Mouse (Mus musculus) gastrocnemius, postnatal 10 days (tissue): Measurements from ENCODE around the gene Sbf2. TPM values are rescaled to one million over a fixed set of nuclear protein-coding genes. Genes with fewer than 3 reads are reported as not detected.
A peak's percentile ranks its signal among the peaks of the same experiment; 100 is the strongest.
"Not testable (repeated sequence)": the region's sequence is repeated elsewhere in the genome, so short reads cannot be mapped to it uniquely, and the experiment has no call there.

Experiments
- DNase-seq: peaks from one replicate; pipeline ENCODE4 v3.0.0; 2021; ENCODE audit warnings: mixed read lengths
- total RNA-seq, 2 experiments: library from RNA; stranded (reverse); gene quantifications; 2 replicates each; pipeline ENCODE4 v1.2.3; 2021

Gene Sbf2
- total RNA-seq, 2 experiments from 2014 or later = 27.0 to 36.0 TPM

GRCm38 (mm10) chr7:110629892-110630666 is 15.4 kb upstream of the Sbf2 start:
- peak; percentile 91 for DNase-seq

- DNase-seq = peak; percentile 45
Observed at GRCm38 (mm10) chr7:110628611-110629354, 14.1 kb upstream of the Sbf2 start.

- no peak for DNase-seq
Observed at GRCm38 (mm10) chr7:110628273-110628600, 13.5 kb upstream of the Sbf2 start.

- peak; percentile 84 for DNase-seq
Observed at GRCm38 (mm10) chr7:110627486-110628272, 13.0 kb upstream of the Sbf2 start, which contains the start of gene Adm. Gene Adm, plus strand, starts transcription at chr7:110627661.

- peak; percentile 26 for DNase-seq
Observed at GRCm38 (mm10) chr7:110627099-110627482, 12.4 kb upstream of the Sbf2 start.

GRCm38 (mm10) chr7:110626186-110627098 is 11.7 kb upstream of the Sbf2 start:
- no peak for DNase-seq

- no peak for DNase-seq
Observed at GRCm38 (mm10) chr7:110625489-110625888, 10.8 kb upstream of the Sbf2 start.

- no peak for DNase-seq
Observed at GRCm38 (mm10) chr7:110624961-110625360, 10.2 kb upstream of the Sbf2 start.

- no peak for DNase-seq
Observed at GRCm38 (mm10) chr7:110624067-110624466, 9.3 kb upstream of the Sbf2 start.

GRCm38 (mm10) chr7:110619086-110619611 is 4.4 kb upstream of the Sbf2 start:
- no peak for DNase-seq

- no peak for DNase-seq
Observed at GRCm38 (mm10) chr7:110615792-110616191, 1.1 kb upstream of the Sbf2 start.

- DNase-seq = peak; percentile 52
Observed at GRCm38 (mm10) chr7:110615151-110615631, 469 bp upstream of the Sbf2 start.

GRCm38 (mm10) chr7:110613381-110614132 is 1.2 kb downstream of the Sbf2 start:
- no peak for DNase-seq

GRCm38 (mm10) chr7:110606906-110607305 is 7.8 kb downstream of the Sbf2 start:
- DNase-seq = no peak

GRCm38 (mm10) chr7:110605476-110605875 is 9.2 kb downstream of the Sbf2 start:
- no peak for DNase-seq

GRCm38 (mm10) chr7:110597141-110597540 is 17.6 kb downstream of the Sbf2 start:
- DNase-seq = no peak

- not testable (repeated sequence) for DNase-seq
Observed at GRCm38 (mm10) chr7:110593991-110594390, 20.7 kb downstream of the Sbf2 start.

GRCm38 (mm10) chr7:110587721-110588120 is 27.0 kb downstream of the Sbf2 start:
- DNase-seq = no peak

GRCm38 (mm10) chr7:110585250-110585649 is 29.5 kb downstream of the Sbf2 start:
- no peak for DNase-seq

- DNase-seq = no peak
Observed at GRCm38 (mm10) chr7:110584159-110584558, 30.6 kb downstream of the Sbf2 start.
